Mouse (Mus musculus): ENCODE data around the gene Actn1. TPM values are rescaled to one million over a fixed set of nuclear protein-coding genes. Genes with fewer than 3 reads are reported as not detected.
"Not testable (repeated sequence)": the region's sequence is repeated elsewhere in the genome, so short reads cannot be mapped to it uniquely, and the experiment has no call there.

The Actn1 gene
- 10 to 100 TPM; 31.2 to 46.1 TPM for total RNA-seq (2021)
- long read RNA-seq, experiment 1, partial matches to known transcripts = 3 of 5 reads
- long read RNA-seq, experiment 1, other reads (novel, unspliced or antisense) = 2 of 5 reads
- long read RNA-seq, experiment 2, partial matches to known transcripts = 0 of 4 reads
- long read RNA-seq, experiment 2, other reads (novel, unspliced or antisense) = 2 of 4 reads

- peak; percentile 94 to 95 for DNase-seq
Measured at GRCm38 (mm10) chr12:80260056-80260743, at the start of gene Actn1. Actn1 (minus strand) TSS chr12:80260371.

- DNase-seq = no peak
Measured at GRCm38 (mm10) chr12:80307556-80307955, 47.4 kb upstream of the Actn1 start.

- no peak for DNase-seq
Measured at GRCm38 (mm10) chr12:80304518-80304917, 44.3 kb upstream of the Actn1 start.

- no peak for DNase-seq
Measured at GRCm38 (mm10) chr12:80300833-80301456, 40.8 kb upstream of the Actn1 start.

GRCm38 (mm10) chr12:80298714-80299113 lies 38.5 kb upstream of the Actn1 start:
- no peak for DNase-seq

- no peak for DNase-seq
Measured at GRCm38 (mm10) chr12:80291895-80292435, 31.8 kb upstream of the Actn1 start.

- no peak for DNase-seq
Measured at GRCm38 (mm10) chr12:80290964-80291363, 30.8 kb upstream of the Actn1 start.

GRCm38 (mm10) chr12:80290483-80290882 lies 30.3 kb upstream of the Actn1 start:
- DNase-seq = no peak

- DNase-seq = no peak
Measured at GRCm38 (mm10) chr12:80289722-80290121, 29.6 kb upstream of the Actn1 start.

GRCm38 (mm10) chr12:80285890-80286289 lies 25.7 kb upstream of the Actn1 start:
- DNase-seq = no peak

GRCm38 (mm10) chr12:80284251-80284650 lies 24.1 kb upstream of the Actn1 start:
- DNase-seq = not testable (repeated sequence)

- no peak for DNase-seq
Measured at GRCm38 (mm10) chr12:80278866-80279265, 18.7 kb upstream of the Actn1 start.

GRCm38 (mm10) chr12:80277428-80277827 lies 17.3 kb upstream of the Actn1 start:
- peak; percentile 46 to 50 for DNase-seq

- DNase-seq = no peak
Measured at GRCm38 (mm10) chr12:80275187-80275820, 15.1 kb upstream of the Actn1 start.

GRCm38 (mm10) chr12:80273020-80273686 lies 13.0 kb upstream of the Actn1 start:
- peak in 1 of 2 experiments; percentile 30 for DNase-seq

GRCm38 (mm10) chr12:80271806-80272205 lies 11.6 kb upstream of the Actn1 start:
- no peak for DNase-seq

GRCm38 (mm10) chr12:80270924-80271323 lies 10.8 kb upstream of the Actn1 start:
- DNase-seq = no peak

- no peak for DNase-seq
Measured at GRCm38 (mm10) chr12:80269303-80269702, 9.1 kb upstream of the Actn1 start.

GRCm38 (mm10) chr12:80267962-80268361 lies 7.8 kb upstream of the Actn1 start:
- no peak for DNase-seq

- DNase-seq = not testable (repeated sequence)
Measured at GRCm38 (mm10) chr12:80264388-80264787, 4.2 kb upstream of the Actn1 start.

GRCm38 (mm10) chr12:80260744-80261695 lies 849 bp upstream of the Actn1 start:
- DNase-seq = peak in 1 of 2 experiments; percentile 68
